Mouse (Mus musculus): ENCODE measurements around the gene Cenpi.

- no peak for TF ChIP-seq E2F4 (IDR thresholded peaks at IDR 0.05; ENCODE audit: insufficient replicate concordance, low read depth, low read length)
- no peak for TF ChIP-seq EP300 (IDR thresholded peaks at IDR 0.05; ENCODE audit: low read length)
These were observed 22.8 kb upstream of the Cenpi start for GRCm38 (mm10) chrX:134285102-134285501.
